Mouse (Mus musculus): ENCODE measurements at regions not wholly inside any gene's neighbourhood (a gene's known extent, or its start where the extent isn't known, plus 50 kb on each side); places are given as distances from the start of the nearest gene placed in this dataset.

DNA sequence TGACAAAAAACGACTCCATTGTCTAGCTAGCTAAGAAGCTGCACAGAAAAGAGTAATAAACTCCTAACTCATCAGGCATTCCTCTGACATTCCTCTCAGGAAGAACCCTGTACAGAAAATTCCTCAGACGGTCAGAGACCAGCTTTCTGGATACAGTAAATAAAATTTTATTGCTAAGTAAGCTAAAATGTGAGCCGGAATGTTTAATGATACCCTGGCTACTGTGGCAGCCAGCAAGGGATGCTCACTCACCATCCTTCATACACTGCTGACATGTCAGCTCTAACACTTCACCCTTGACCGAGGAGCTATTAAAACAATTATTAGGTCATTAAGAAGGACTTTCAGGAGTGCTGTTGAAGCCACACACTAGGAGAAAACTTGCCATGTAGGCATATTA lies 308.3 kb upstream of the Cblb start:
- Histone ChIP-seq H3K4me2 (replicated peaks; ENCODE audit: low read depth, low read length, severe bottlenecking) (no peak overlapping the region), H3K4me1 (ENCODE audit: control insufficient read depth, insufficient read depth, low read length) (no peaks in the 10 kb centered on the region), H3K36me3 (ENCODE audit: control insufficient read depth, insufficient read depth, low read length) (no peaks in the 10 kb centered on the region), H3K9me3 (ENCODE audit: control insufficient read depth, low read length) (no peaks in the 10 kb centered on the region), H3K27me3 (ENCODE audit: control insufficient read depth, insufficient read depth, low read length) (no peaks in the 10 kb centered on the region), H3K9ac (ENCODE audit: low read depth, low read length, severe bottlenecking) (no peak overlapping the region), H3K4me3 (replicated peaks; ENCODE audit: low read length) (no peak overlapping the region), H3K27ac (replicated peaks; ENCODE audit: low read depth, low read length) (no peak overlapping the region)
- 20% methylated on average over 4 of the region's 4 CpGs for WGBS
- no peak for TF ChIP-seq POLR2A (IDR thresholded peaks at IDR 0.05; ENCODE audit: borderline replicate concordance, extremely low read depth, insufficient read depth, insufficient read length)
- no peak for ATAC-seq (ENCODE audit: low FRiP score, low read depth)
- no peak for DNase-seq (ENCODE audit: low spot score)

GRCm38 (mm10) chr16:51741875-51742274 lies 289.1 kb upstream of the Cblb start:
- H3K4me1 ChIP-seq (ENCODE audit: control insufficient read depth, insufficient read depth, low read length), result no peaks in the 10 kb centered on the region
- H3K4me3 ChIP-seq (replicated peaks; ENCODE audit: low read length), result no peak overlapping the region
- TF ChIP-seq POLR2A (IDR thresholded peaks at IDR 0.05; ENCODE audit: borderline replicate concordance, extremely low read depth, insufficient read depth, insufficient read length), result no peak
- no peaks in the 10 kb centered on the region for H3K9me3 ChIP-seq (ENCODE audit: control insufficient read depth, low read length)
- DNase-seq (ENCODE audit: low spot score) (no peak), ATAC-seq (ENCODE audit: low FRiP score, low read depth) (no peak)
- H3K27ac ChIP-seq (replicated peaks; ENCODE audit: low read depth, low read length), result no peak overlapping the region
- 87% methylated on average over 2 of the region's 2 CpGs for WGBS
- H3K9ac ChIP-seq (ENCODE audit: low read depth, low read length, severe bottlenecking), result no peak overlapping the region
- no peaks in the 10 kb centered on the region for H3K36me3 ChIP-seq (ENCODE audit: control insufficient read depth, insufficient read depth, low read length)
- no peak overlapping the region for H3K4me2 ChIP-seq (replicated peaks; ENCODE audit: low read depth, low read length, severe bottlenecking)
- no peaks in the 10 kb centered on the region for H3K27me3 ChIP-seq (ENCODE audit: control insufficient read depth, insufficient read depth, low read length)

DNA sequence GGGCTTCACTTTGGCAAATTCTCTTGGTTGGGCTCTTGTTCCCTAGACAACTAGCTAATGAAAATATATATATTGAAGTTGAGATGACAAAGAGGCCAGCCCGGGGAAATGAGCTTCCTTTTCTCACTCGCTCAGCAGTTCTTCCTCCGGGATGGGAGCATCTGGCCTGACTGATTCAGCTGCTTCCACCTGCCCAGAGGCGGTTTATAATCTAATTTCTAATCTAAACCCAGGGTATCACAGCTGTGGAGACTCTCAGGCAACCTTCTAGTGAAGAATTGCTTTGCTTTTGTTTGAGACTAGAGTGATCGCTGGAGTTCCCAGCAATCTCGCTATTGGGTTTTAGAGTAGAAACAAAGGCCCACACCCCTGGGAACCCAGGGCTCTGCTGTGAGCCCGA lies 279.1 kb upstream of the Cblb start:
- Histone ChIP-seq H3K4me2 (replicated peaks; ENCODE audit: low read depth, low read length, severe bottlenecking) (no peak overlapping the region), H3K4me3 (replicated peaks; ENCODE audit: low read length) (no peak overlapping the region), H3K9ac (ENCODE audit: low read depth, low read length, severe bottlenecking) (no peak overlapping the region), H3K27me3 (ENCODE audit: control insufficient read depth, insufficient read depth, low read length) (no peaks in the 10 kb centered on the region), H3K9me3 (ENCODE audit: control insufficient read depth, low read length) (no peaks in the 10 kb centered on the region), H3K27ac (replicated peaks; ENCODE audit: low read depth, low read length) (no peak overlapping the region), H3K4me1 (ENCODE audit: control insufficient read depth, insufficient read depth, low read length) (peaks cover 5% of the 10 kb centered on the region), H3K36me3 (ENCODE audit: control insufficient read depth, insufficient read depth, low read length) (no peaks in the 10 kb centered on the region)
- WGBS, result 44% methylated on average over 7 of the region's 7 CpGs
- peak; percentile 68 for DNase-seq (ENCODE audit: low spot score)
- 0 out of 2 replicates have a peak, but pooled peaks have one; percentile 41 for ATAC-seq (ENCODE audit: low FRiP score, low read depth)
- TF ChIP-seq POLR2A (IDR thresholded peaks at IDR 0.05; ENCODE audit: borderline replicate concordance, extremely low read depth, insufficient read depth, insufficient read length), result no peak

GRCm38 (mm10) chr16:51758361-51759227 lies 272.4 kb upstream of the Cblb start:
- Histone ChIP-seq H3K27me3 (ENCODE audit: control insufficient read depth, insufficient read depth, low read length) (no peaks in the 10 kb centered on the region), H3K4me1 (ENCODE audit: control insufficient read depth, insufficient read depth, low read length) (peaks cover 4% of the 10 kb centered on the region; the same call in 1 of the 2 replicates), H3K9me3 (ENCODE audit: control insufficient read depth, low read length) (no peaks in the 10 kb centered on the region), H3K9ac (ENCODE audit: low read depth, low read length, severe bottlenecking) (no peak overlapping the region), H3K4me3 (replicated peaks; ENCODE audit: low read length) (no peak overlapping the region), H3K36me3 (ENCODE audit: control insufficient read depth, insufficient read depth, low read length) (no peaks in the 10 kb centered on the region), H3K27ac (replicated peaks; ENCODE audit: low read depth, low read length) (no peak overlapping the region), H3K4me2 (replicated peaks; ENCODE audit: low read depth, low read length, severe bottlenecking) (no peak overlapping the region)
- ATAC-seq (ENCODE audit: low FRiP score, low read depth) (peak; percentile 15; the same call in 1 of the 2 replicates), DNase-seq (ENCODE audit: low spot score) (peak; percentile 60)
- no peak for TF ChIP-seq POLR2A (IDR thresholded peaks at IDR 0.05; ENCODE audit: borderline replicate concordance, extremely low read depth, insufficient read depth, insufficient read length)
- 43% methylated on average over 9 of the region's 9 CpGs for WGBS

- no peak for TF ChIP-seq POLR2A (IDR thresholded peaks at IDR 0.05; ENCODE audit: borderline replicate concordance, extremely low read depth, insufficient read depth, insufficient read length)
- Histone ChIP-seq H3K27ac (replicated peaks; ENCODE audit: low read depth, low read length) (no peak overlapping the region), H3K4me1 (ENCODE audit: control insufficient read depth, insufficient read depth, low read length) (peaks cover 4% of the 10 kb centered on the region; the same call in 1 of the 2 replicates), H3K27me3 (ENCODE audit: control insufficient read depth, insufficient read depth, low read length) (no peaks in the 10 kb centered on the region), H3K9me3 (ENCODE audit: control insufficient read depth, low read length) (no peaks in the 10 kb centered on the region), H3K4me3 (replicated peaks; ENCODE audit: low read length) (no peak overlapping the region), H3K9ac (ENCODE audit: low read depth, low read length, severe bottlenecking) (no peak overlapping the region), H3K4me2 (replicated peaks; ENCODE audit: low read depth, low read length, severe bottlenecking) (no peak overlapping the region), H3K36me3 (ENCODE audit: control insufficient read depth, insufficient read depth, low read length) (no peaks in the 10 kb centered on the region)
- DNase-seq (ENCODE audit: low spot score) (peak; percentile 42), ATAC-seq (ENCODE audit: low FRiP score, low read depth) (no peak)
- WGBS, result 34% methylated on average over 4 of the region's 4 CpGs
Observed at GRCm38 (mm10) chr16:51759228-51759647, 271.8 kb upstream of the Cblb start.
